Mouse (Mus musculus): ENCODE data around the gene Luc7l3.

DNA sequence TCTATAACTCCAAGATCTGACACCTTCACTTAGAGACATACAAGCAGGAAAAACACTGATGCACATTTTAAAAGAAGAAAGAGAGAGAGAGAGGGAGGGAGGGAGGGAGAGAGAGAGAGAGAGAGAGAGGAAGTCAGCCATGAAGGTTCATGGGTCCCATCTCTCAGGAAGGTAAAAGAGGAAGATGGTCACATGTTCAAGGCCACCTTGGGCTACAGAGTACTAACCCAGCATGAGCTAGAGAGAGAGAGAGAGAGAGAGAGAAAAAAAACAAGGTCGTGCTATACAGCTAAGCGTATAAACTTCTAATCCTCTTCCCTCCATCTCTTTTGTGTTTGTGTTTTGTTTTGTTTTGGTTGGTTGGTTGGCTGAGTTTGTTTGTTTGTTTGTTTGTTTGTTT lies 50.8 kb downstream of the Luc7l3 start:
- TF ChIP-seq CTCF (IDR thresholded peaks at IDR 0.05; ENCODE audit: control insufficient read depth, insufficient read depth, insufficient read length) (no peak), USF1 (IDR thresholded peaks at IDR 0.05; ENCODE audit: low read depth) (no peak), MAX (IDR thresholded peaks at IDR 0.05) (no peak), CEBPB (IDR thresholded peaks at IDR 0.05; ENCODE audit: low read depth) (no peak)
